Mouse (Mus musculus): ENCODE measurements at regions not wholly inside any gene's neighbourhood (a gene's known extent, or its start where the extent isn't known, plus 50 kb on each side); places are given as distances from the start of the nearest gene placed in this dataset.

- DNase-seq (ENCODE audit: low spot score) = no peak
Observed at GRCm38 (mm10) chr2:84183624-84184287, 193.4 kb downstream of the Gm13691 start.

- DNase-seq (ENCODE audit: low spot score) = peak; percentile 80
Observed at GRCm38 (mm10) chr2:84184288-84185015, 194.1 kb downstream of the Gm13691 start.

- DNase-seq (ENCODE audit: low spot score) = no peak
Observed at GRCm38 (mm10) chr2:84185016-84185330, 194.6 kb downstream of the Gm13691 start.

GRCm38 (mm10) chr2:84186126-84186701 is 195.9 kb downstream of the Gm13691 start:
- peak; percentile 75 for DNase-seq (ENCODE audit: low spot score)

GRCm38 (mm10) chr2:84187456-84187855 is 197.1 kb downstream of the Gm13691 start:
- DNase-seq (ENCODE audit: low spot score) = no peak

- DNase-seq (ENCODE audit: low spot score) = no peak
Observed at GRCm38 (mm10) chr2:84189302-84189701, 198.9 kb downstream of the Gm13691 start.

GRCm38 (mm10) chr2:84217116-84217515 is 208.1 kb downstream of the Calcrl start:
- no peak for DNase-seq (ENCODE audit: low spot score)

- DNase-seq (ENCODE audit: low spot score) = no peak
Observed at GRCm38 (mm10) chr2:84222049-84222448, 203.2 kb downstream of the Calcrl start.

GRCm38 (mm10) chr2:84229777-84230176 is 195.4 kb downstream of the Calcrl start:
- DNase-seq (ENCODE audit: low spot score) = peak; percentile 47

- DNase-seq (ENCODE audit: low spot score) = no peak
Observed at GRCm38 (mm10) chr2:84235641-84236040, 189.6 kb downstream of the Calcrl start.

- DNase-seq (ENCODE audit: low spot score) = no peak
Observed at GRCm38 (mm10) chr2:84241244-84241643, 184.0 kb downstream of the Calcrl start.

- DNase-seq (ENCODE audit: low spot score) = no peak
Observed at GRCm38 (mm10) chr2:84241986-84242385, 183.2 kb downstream of the Calcrl start.

- DNase-seq (ENCODE audit: low spot score) = no peak
Observed at GRCm38 (mm10) chr2:84245900-84246299, 179.3 kb downstream of the Calcrl start.

GRCm38 (mm10) chr2:84246562-84246961 is 178.6 kb downstream of the Calcrl start:
- no peak for DNase-seq (ENCODE audit: low spot score)

GRCm38 (mm10) chr2:84248169-84248568 is 177.0 kb downstream of the Calcrl start:
- no peak for DNase-seq (ENCODE audit: low spot score)

GRCm38 (mm10) chr2:84249871-84250270 is 175.3 kb downstream of the Calcrl start:
- no peak for DNase-seq (ENCODE audit: low spot score)

- DNase-seq (ENCODE audit: low spot score) = no peak
Observed at GRCm38 (mm10) chr2:84252076-84252475, 173.1 kb downstream of the Calcrl start.

- no peak for DNase-seq (ENCODE audit: low spot score)
Observed at GRCm38 (mm10) chr2:84258339-84259006, 166.7 kb downstream of the Calcrl start.

GRCm38 (mm10) chr2:84259222-84259621 is 166.0 kb downstream of the Calcrl start:
- no peak for DNase-seq (ENCODE audit: low spot score)

- DNase-seq (ENCODE audit: low spot score) = no peak
Observed at GRCm38 (mm10) chr2:84260701-84261100, 164.5 kb downstream of the Calcrl start.

- DNase-seq (ENCODE audit: low spot score) = no peak
Observed at GRCm38 (mm10) chr2:84261481-84261880, 163.7 kb downstream of the Calcrl start.

- no peak for DNase-seq (ENCODE audit: low spot score)
Observed at GRCm38 (mm10) chr2:84264485-84264884, 160.7 kb downstream of the Calcrl start.

GRCm38 (mm10) chr2:84265002-84265401 is 160.2 kb downstream of the Calcrl start:
- DNase-seq (ENCODE audit: low spot score) = no peak

Data from lung, postnatal 25 days (tissue).